Mouse (Mus musculus) hindbrain, embryonic 13.5 days (tissue): ENCODE data around the gene Tiprl. TPM values are rescaled to one million over a fixed set of nuclear protein-coding genes. Genes with fewer than 3 reads are reported as not detected.
A peak's percentile ranks its signal among the peaks of the same experiment; 100 is the strongest.

ENCODE experiments used
- ATAC-seq: fragments of 200-750 bp; cut with Nextera tagmentation; 2 replicates; pipeline ENCODE4 v1.8.0; 2017; ENCODE audit warnings: moderate TSS enrichment; ENCODE audit not compliant: low FRiP score
- H3K27ac ChIP-seq: fragments of 300-500 bp; sonication (generic); 2 replicates; pipeline ENCODE4 v1.5.1; 2015; ENCODE audit warnings: inconsistent platforms, mild to moderate bottlenecking, moderate library complexity
- H3K27me3 ChIP-seq: fragments of 300-500 bp; sonication (generic); 2 replicates; pipeline ENCODE4 v1.6.1; 2015; ENCODE audit warnings: mild to moderate bottlenecking, inconsistent platforms
- H3K36me3 ChIP-seq: fragments of 300-500 bp; sonication (generic); 2 replicates; pipeline ENCODE4 v1.6.1; 2015; ENCODE audit warnings: mild to moderate bottlenecking, inconsistent platforms
- H3K4me1 ChIP-seq: fragments of 300-500 bp; sonication (generic); replicated peaks from 2 replicates; pipeline ENCODE4 v1.6.1; 2015; ENCODE audit warnings: inconsistent platforms
- H3K4me2 ChIP-seq: fragments of 300-500 bp; sonication (generic); 2 replicates; pipeline ENCODE4 v1.6.1; 2015; ENCODE audit warnings: inconsistent platforms, mild to moderate bottlenecking, moderate library complexity
- H3K4me3 ChIP-seq: fragments of 300-500 bp; sonication (generic); 2 replicates; pipeline ENCODE4 v1.5.1; 2015; ENCODE audit warnings: mild to moderate bottlenecking, inconsistent platforms
- H3K9ac ChIP-seq: fragments of 300-500 bp; sonication (generic); 2 replicates; pipeline ENCODE4 v1.6.1; 2015; ENCODE audit warnings: mild to moderate bottlenecking, inconsistent platforms
- H3K9me3 ChIP-seq: fragments of 300-500 bp; sonication (generic); 2 replicates; pipeline ENCODE4 v1.6.1; 2016; ENCODE audit warnings: inconsistent platforms
- WGBS: fragments of 180-500 bp; shearing (Covaris S2); methylation state at CpG from one replicate; pipeline ENCODE4 v1.1.7; 2015; 5-methylcytosine and 5-hydroxymethylcytosine counted together
- polyA plus RNA-seq: library from polyadenylated mRNA; unstranded; fragments of >200 nt; fragmentation: Nextera tagmentation; extraction: Ambion mirVana; gene quantifications from 2 replicates; pipeline ENCODE4 v1.2.1, GENCODE M21; 2015

The Tiprl gene
- polyA plus RNA-seq, 1 experiment from 2014 or later = 141 TPM

DNA sequence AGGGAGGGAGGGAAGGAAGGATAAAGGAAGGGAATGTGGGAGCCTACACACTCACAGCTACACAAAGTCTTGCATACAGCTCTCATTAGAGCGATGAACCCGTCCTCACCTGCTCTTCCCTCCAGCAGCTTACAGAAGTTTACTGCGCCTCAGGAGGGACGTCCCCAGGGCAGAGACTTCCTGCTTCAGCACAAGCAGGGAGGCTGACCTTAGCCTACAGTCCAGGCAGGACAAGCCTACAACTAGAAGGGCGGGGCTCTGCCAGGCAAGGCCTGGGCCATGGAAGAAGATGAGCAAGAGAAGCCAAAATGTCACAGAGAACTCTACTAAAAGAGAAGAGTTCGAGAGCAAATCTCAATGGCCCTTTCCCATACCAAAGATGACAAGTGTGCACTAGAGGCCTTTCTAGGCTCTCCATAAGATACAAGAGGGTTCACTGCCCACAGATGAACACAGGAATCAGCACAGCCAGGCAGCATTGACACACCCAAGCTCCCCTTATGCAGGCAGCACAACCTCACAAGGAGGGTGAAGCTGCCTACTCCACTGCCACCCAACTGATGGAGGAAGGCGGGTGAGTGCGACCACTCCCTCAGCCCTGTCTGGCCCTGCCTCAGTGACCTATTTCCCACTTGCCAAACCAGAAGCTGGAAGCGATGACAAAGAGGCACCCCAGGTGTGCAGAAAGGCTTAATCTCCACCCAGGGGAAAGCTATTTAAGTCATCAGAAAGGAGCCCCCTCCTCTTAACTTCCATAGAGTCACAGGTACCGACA is 47.8 kb downstream of the Tiprl start:
- H3K9me3 ChIP-seq = no peaks in the 10 kb centered on the region
- H3K4me3 ChIP-seq = no peak overlapping the region
- H3K4me1 ChIP-seq = peaks cover 23% of the 10 kb centered on the region
- H3K36me3 ChIP-seq = no peaks in the 10 kb centered on the region
- no peak overlapping the region for H3K9ac ChIP-seq
- WGBS = 80% methylated on average over 10 of the region's 10 CpGs
- no peak overlapping the region for H3K27ac ChIP-seq
- H3K4me2 ChIP-seq = no peak overlapping the region
- H3K27me3 ChIP-seq = peaks cover 13% of the 10 kb centered on the region
- no peak for ATAC-seq

GRCm38 (mm10) chr1:165187357-165187756 is 49.4 kb downstream of the Tiprl start:
- Histone ChIP-seq H3K27ac (no peak overlapping the region), H3K36me3 (no peaks in the 10 kb centered on the region), H3K27me3 (no peaks in the 10 kb centered on the region), H3K4me1 (peaks cover 17% of the 10 kb centered on the region), H3K9ac (no peak overlapping the region), H3K9me3 (no peaks in the 10 kb centered on the region), H3K4me3 (no peak overlapping the region), H3K4me2 (no peak overlapping the region)
- ATAC-seq = peak; percentile 40; the same call in 1 of the 2 replicates
- 40% methylated on average over 5 of the region's 5 CpGs for WGBS

DNA sequence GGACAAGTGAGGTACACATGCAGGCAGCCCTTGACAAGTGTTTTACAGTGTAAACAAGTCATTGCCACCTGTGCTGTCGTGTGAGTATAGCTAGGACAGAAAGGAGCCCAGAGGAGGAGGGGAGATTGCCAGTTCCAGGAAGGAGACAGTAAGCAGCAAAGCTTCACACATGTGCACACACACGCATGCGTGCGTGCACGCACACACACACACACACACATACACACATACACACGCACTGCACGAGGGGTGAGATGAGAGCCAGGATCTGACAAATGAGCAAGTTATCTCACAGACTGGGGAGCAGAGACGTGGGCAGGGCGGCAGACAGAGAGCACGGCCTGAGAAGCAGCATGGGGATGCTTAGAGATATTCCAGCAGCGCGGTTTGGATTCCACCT is 50.3 kb downstream of the Tiprl start:
- no peaks in the 10 kb centered on the region for H3K9me3 ChIP-seq
- no peaks in the 10 kb centered on the region for H3K36me3 ChIP-seq
- ATAC-seq = no peak
- WGBS = 77% methylated on average over 12 of the region's 12 CpGs
- H3K27ac ChIP-seq = no peak overlapping the region
- no peaks in the 10 kb centered on the region for H3K27me3 ChIP-seq
- peaks cover 17% of the 10 kb centered on the region for H3K4me1 ChIP-seq
- H3K9ac ChIP-seq = no peak overlapping the region
- H3K4me3 ChIP-seq = no peak overlapping the region
- H3K4me2 ChIP-seq = no peak overlapping the region

- no peak overlapping the region for H3K4me2 ChIP-seq
- no peak for ATAC-seq
- peaks cover 17% of the 10 kb centered on the region for H3K4me1 ChIP-seq
- H3K27me3 ChIP-seq = no peaks in the 10 kb centered on the region
- WGBS = 66% methylated on average over 7 of the region's 7 CpGs
- H3K9ac ChIP-seq = no peak overlapping the region
- no peak overlapping the region for H3K27ac ChIP-seq
- no peak overlapping the region for H3K4me3 ChIP-seq
- H3K9me3 ChIP-seq = no peaks in the 10 kb centered on the region
- H3K36me3 ChIP-seq = no peaks in the 10 kb centered on the region
Observed at GRCm38 (mm10) chr1:165185116-165185515, 51.7 kb downstream of the Tiprl start.

DNA sequence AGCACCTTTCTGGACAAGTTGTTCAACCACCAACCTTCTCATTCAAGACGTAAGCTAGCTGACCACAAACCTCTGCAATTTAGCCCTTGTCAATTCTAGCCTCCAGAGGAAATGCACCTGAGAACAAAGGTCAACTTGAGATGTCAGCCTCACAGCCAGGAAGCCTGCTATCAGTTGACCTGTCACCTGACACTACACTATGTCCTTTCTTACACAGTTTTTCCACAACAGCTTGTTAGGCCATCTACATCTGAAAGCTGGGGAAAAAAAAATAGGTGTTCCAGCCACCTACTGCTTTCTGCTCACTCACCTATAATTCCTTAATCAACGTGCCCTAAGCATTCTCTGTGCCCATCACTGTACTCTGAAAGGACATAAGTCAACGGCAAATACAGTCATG is 52.6 kb downstream of the Tiprl start:
- H3K4me2 ChIP-seq = no peak overlapping the region
- 91% methylated on average over 3 of the region's 3 CpGs for WGBS
- no peak for ATAC-seq

DNA sequence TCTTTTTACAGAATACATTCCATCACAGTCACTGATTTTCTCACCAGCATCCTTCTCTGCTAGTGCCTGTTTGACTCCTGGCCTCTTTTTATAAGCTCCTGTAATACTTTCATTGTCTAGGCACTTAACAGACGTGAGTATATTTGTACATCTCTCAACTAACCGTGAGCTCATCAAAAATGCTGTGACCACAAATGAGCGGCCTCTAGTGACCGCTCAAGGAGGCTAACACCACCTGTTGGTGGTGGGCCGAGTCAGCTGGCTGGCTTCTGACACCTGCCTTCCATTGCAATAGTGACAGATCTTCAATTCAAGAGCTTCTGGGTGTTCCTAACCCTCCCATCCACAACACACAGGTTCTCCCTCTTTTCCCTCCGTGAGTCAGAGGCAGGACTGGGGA is 53.4 kb downstream of the Tiprl start:
- H3K4me3 ChIP-seq = no peak overlapping the region
- WGBS = 84% methylated on average over 6 of the region's 6 CpGs
- no peak for ATAC-seq
- H3K4me1 ChIP-seq = peaks cover 17% of the 10 kb centered on the region
- H3K9ac ChIP-seq = no peak overlapping the region
- H3K36me3 ChIP-seq = no peaks in the 10 kb centered on the region
- no peak overlapping the region for H3K27ac ChIP-seq
- no peaks in the 10 kb centered on the region for H3K9me3 ChIP-seq
- no peak overlapping the region for H3K4me2 ChIP-seq
- no peaks in the 10 kb centered on the region for H3K27me3 ChIP-seq

More for the DNA sequence above, 52.6 kb downstream of the Tiprl start:
- no peak overlapping the region for H3K27ac ChIP-seq
- no peak overlapping the region for H3K9ac ChIP-seq
- no peak overlapping the region for H3K4me3 ChIP-seq
- no peaks in the 10 kb centered on the region for H3K36me3 ChIP-seq
- no peaks in the 10 kb centered on the region for H3K27me3 ChIP-seq
- peaks cover 17% of the 10 kb centered on the region for H3K4me1 ChIP-seq
- H3K9me3 ChIP-seq = no peaks in the 10 kb centered on the region

GRCm38 (mm10) chr1:165179321-165179720 is 57.5 kb downstream of the Tiprl start:
- H3K27me3 ChIP-seq = no peaks in the 10 kb centered on the region
- no peak overlapping the region for H3K4me2 ChIP-seq
- H3K9ac ChIP-seq = no peak overlapping the region
- H3K36me3 ChIP-seq = no peaks in the 10 kb centered on the region
- no peaks in the 10 kb centered on the region for H3K4me1 ChIP-seq
- H3K27ac ChIP-seq = no peak overlapping the region
- H3K4me3 ChIP-seq = no peak overlapping the region
- no peaks in the 10 kb centered on the region for H3K9me3 ChIP-seq
- 91% methylated on average over 5 of the region's 5 CpGs for WGBS
- ATAC-seq = no peak

GRCm38 (mm10) chr1:165178075-165178474 is 58.7 kb downstream of the Tiprl start:
- H3K4me1 ChIP-seq = no peaks in the 10 kb centered on the region
- no peaks in the 10 kb centered on the region for H3K27me3 ChIP-seq
- no peak overlapping the region for H3K4me3 ChIP-seq
- 82% methylated on average over 6 of the region's 6 CpGs for WGBS
- no peak overlapping the region for H3K9ac ChIP-seq
- no peak for ATAC-seq
- no peak overlapping the region for H3K4me2 ChIP-seq
- no peaks in the 10 kb centered on the region for H3K36me3 ChIP-seq
- no peaks in the 10 kb centered on the region for H3K9me3 ChIP-seq
- no peak overlapping the region for H3K27ac ChIP-seq

GRCm38 (mm10) chr1:165174059-165174616 is 62.7 kb downstream of the Tiprl start:
- no peaks in the 10 kb centered on the region for H3K4me1 ChIP-seq
- H3K4me3 ChIP-seq = no peak overlapping the region
- no peak overlapping the region for H3K4me2 ChIP-seq
- no peaks in the 10 kb centered on the region for H3K36me3 ChIP-seq
- H3K27me3 ChIP-seq = no peaks in the 10 kb centered on the region
- H3K9me3 ChIP-seq = no peaks in the 10 kb centered on the region
- H3K9ac ChIP-seq = no peak overlapping the region
- no peak overlapping the region for H3K27ac ChIP-seq
- 71% methylated on average over 9 of the region's 9 CpGs for WGBS
- no peak for ATAC-seq

DNA sequence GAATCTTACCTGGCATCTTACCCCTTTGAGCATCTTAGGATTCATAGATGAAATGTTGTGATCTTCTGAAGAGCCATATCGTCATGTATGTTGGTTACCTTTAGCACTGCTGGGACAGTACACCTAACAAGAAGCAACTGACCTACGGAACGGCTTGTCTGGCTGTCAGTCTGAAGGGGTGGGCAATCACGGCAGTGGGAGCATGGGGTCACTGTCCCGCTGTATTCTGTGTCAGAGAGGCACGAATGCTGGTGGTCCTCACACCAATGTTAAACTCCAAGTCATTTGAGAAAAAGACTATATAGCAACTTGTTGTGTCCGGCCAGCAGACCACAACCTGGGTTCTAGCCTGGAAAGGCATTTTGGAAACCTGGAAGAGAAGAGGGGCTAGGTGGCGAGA is 65.5 kb downstream of the Tiprl start:
- Histone ChIP-seq H3K4me2 (no peak overlapping the region), H3K27me3 (no peaks in the 10 kb centered on the region)
- WGBS = 85% methylated on average over 8 of the region's 8 CpGs

GRCm38 (mm10) chr1:165170157-165170556 is 66.6 kb downstream of the Tiprl start:
- H3K4me3 ChIP-seq = no peak overlapping the region
- H3K27me3 ChIP-seq = no peaks in the 10 kb centered on the region
- no peak overlapping the region for H3K27ac ChIP-seq
- no peaks in the 10 kb centered on the region for H3K4me1 ChIP-seq
- H3K4me2 ChIP-seq = no peak overlapping the region
- no peaks in the 10 kb centered on the region for H3K36me3 ChIP-seq
- no peak for ATAC-seq
- 86% methylated on average over 5 of the region's 5 CpGs for WGBS
- no peaks in the 10 kb centered on the region for H3K9me3 ChIP-seq
- H3K9ac ChIP-seq = no peak overlapping the region

More for the DNA sequence above, 65.5 kb downstream of the Tiprl start:
- H3K27ac ChIP-seq = no peak overlapping the region
- no peak overlapping the region for H3K9ac ChIP-seq
- no peaks in the 10 kb centered on the region for H3K36me3 ChIP-seq
- no peak for ATAC-seq
- H3K4me1 ChIP-seq = no peaks in the 10 kb centered on the region
- H3K9me3 ChIP-seq = no peaks in the 10 kb centered on the region
- H3K4me3 ChIP-seq = no peak overlapping the region

DNA sequence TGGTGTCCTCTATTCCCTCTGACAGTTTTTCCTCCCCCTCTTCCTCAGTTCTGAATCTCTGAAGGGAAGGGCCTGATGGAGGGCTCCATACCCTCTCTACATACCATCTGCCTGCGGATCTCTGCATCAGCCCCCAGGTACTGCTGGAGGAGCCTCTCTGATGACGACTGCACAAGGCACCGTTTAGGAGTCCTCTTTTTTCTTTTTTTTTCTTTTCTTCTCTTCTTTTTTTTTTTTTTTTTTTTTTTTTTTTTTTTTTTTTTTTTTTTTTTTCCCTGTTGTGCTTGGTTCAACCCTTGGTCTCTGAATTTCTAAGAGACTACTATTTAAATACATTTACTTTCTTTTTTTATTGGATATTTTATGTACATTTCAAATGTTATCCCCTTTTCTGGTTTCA is 67.3 kb downstream of the Tiprl start:
- no peak overlapping the region for H3K27ac ChIP-seq
- no peaks in the 10 kb centered on the region for H3K4me1 ChIP-seq
- H3K9ac ChIP-seq = no peak overlapping the region
- H3K4me2 ChIP-seq = no peak overlapping the region
- 81% methylated on average over 3 of the region's 3 CpGs for WGBS
- H3K4me3 ChIP-seq = no peak overlapping the region
- no peaks in the 10 kb centered on the region for H3K9me3 ChIP-seq
- no peaks in the 10 kb centered on the region for H3K36me3 ChIP-seq
- ATAC-seq = no peak
- no peaks in the 10 kb centered on the region for H3K27me3 ChIP-seq

DNA sequence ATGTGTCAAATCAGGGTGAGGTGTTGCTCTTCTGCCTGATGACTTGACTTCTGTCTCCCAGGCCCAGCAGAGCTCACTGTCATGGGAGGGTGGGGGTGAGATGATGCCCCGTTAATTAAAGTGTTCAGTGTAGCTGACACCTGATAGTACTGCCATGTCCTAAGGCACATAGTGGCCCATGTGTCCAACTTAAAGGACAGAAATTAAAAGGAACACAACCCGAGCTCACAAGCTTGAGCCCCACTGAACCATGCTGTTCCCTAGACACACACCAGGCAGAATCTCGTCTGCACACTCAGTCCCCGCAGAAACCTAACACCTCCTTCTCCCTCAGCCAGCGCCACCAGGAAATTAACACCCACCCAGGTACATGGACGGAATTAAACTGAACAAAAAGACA is 71.9 kb downstream of the Tiprl start:
- 87% methylated on average over 6 of the region's 6 CpGs for WGBS
- no peak for ATAC-seq
- Histone ChIP-seq H3K9ac (no peak overlapping the region), H3K27me3 (no peaks in the 10 kb centered on the region), H3K4me3 (no peak overlapping the region), H3K36me3 (no peaks in the 10 kb centered on the region), H3K9me3 (no peaks in the 10 kb centered on the region), H3K27ac (no peak overlapping the region), H3K4me2 (no peak overlapping the region), H3K4me1 (no peaks in the 10 kb centered on the region)
